Mouse (Mus musculus) spleen, adult 2 months (tissue): ENCODE results near the gene Gngt2. TPM values are rescaled to one million over a fixed set of nuclear protein-coding genes. Genes with fewer than 3 reads are reported as not detected.

Experiments
- DNase-seq, 2 experiments: peaks; one replicate each; pipeline versions ENCODE4 v3.0.0 to v3.0.0-alpha.2; 2012 to 2021; ENCODE audit warnings: low spot score in 2 of 2, low read depth in 1 of 2
- H3K27ac ChIP-seq: fragments of 200-500 bp; 2 replicates; pipeline ENCODE4 v1.5.1; 2012; ENCODE audit warnings: low read length, inconsistent platforms; ENCODE audit not compliant: insufficient read depth
- H3K27me3 ChIP-seq: fragments of 200-500 bp; 2 replicates; pipeline ENCODE4 v1.6.1; 2012; ENCODE audit warnings: mild to moderate bottlenecking, moderate library complexity, low read length, inconsistent platforms; ENCODE audit not compliant: control insufficient read depth, insufficient read depth
- H3K36me3 ChIP-seq: fragments of 200-500 bp; 2 replicates; pipeline ENCODE4 v1.6.1; 2012; ENCODE audit warnings: mild to moderate bottlenecking, low read length, inconsistent platforms; ENCODE audit not compliant: control insufficient read depth, insufficient read depth
- H3K4me1 ChIP-seq: fragments of 200-500 bp; 2 replicates; pipeline ENCODE4 v1.6.1; 2011; ENCODE audit warnings: inconsistent platforms; ENCODE audit not compliant: control insufficient read depth, insufficient read depth, insufficient read length
- H3K4me3 ChIP-seq: fragments of 200-500 bp; 2 replicates; pipeline ENCODE4 v1.5.1; 2011; ENCODE audit warnings: mild to moderate bottlenecking, inconsistent platforms; ENCODE audit not compliant: insufficient read depth, insufficient read length; ENCODE audit errors: extremely low read depth
- CTCF ChIP-seq: fragments of 200-500 bp; IDR thresholded peaks from 2 replicates; pipeline ENCODE4 v1.5.1; 2011; ENCODE audit warnings: mild to moderate bottlenecking, inconsistent platforms; ENCODE audit not compliant: insufficient read depth, insufficient read length, insufficient replicate concordance; ENCODE audit errors: extremely low read depth
- POLR2A ChIP-seq: fragments of 200-500 bp; IDR thresholded peaks from 2 replicates; pipeline ENCODE4 v1.6.1; 2011; ENCODE audit warnings: low read depth, low read length, inconsistent platforms
- WGBS: fragments of 180-500 bp; shearing (Covaris S2); methylation state at CpG from one replicate; pipeline ENCODE4 v1.1.7; 2018; 5-methylcytosine and 5-hydroxymethylcytosine counted together
- polyA plus RNA-seq: library from polyadenylated mRNA; depleted of rRNA; stranded (reverse); fragments of >200 nt; gene quantifications from 2 replicates; pipeline ENCODE4 v1.2.3, GENCODE M21; 2012

The Gngt2 gene
- polyA plus RNA-seq, 1 experiment = 30.4 TPM

DNA sequence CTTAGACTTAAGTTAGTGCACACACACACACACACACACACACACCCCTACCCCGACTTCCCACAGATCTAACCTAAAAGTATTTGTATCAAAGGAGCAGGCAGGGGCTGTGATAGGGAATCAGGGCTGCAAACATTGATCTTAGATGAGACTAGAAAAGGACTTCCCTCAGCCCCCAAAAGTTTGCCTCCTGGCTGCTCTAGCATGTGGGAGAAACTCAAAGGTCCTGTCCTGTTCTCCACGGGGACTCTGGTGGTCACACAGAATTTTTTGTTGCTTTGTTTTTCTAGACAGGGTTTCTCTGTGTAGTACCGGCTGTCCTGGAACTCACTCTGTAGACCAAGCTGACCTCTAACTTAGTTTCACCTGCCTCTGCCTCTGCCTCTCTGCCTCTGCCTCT, 11.4 kb upstream of the Gngt2 start:
- no peak overlapping the region for H3K27ac ChIP-seq
- H3K4me1 ChIP-seq = peaks cover 20% of the 10 kb centered on the region
- no peaks in the 10 kb centered on the region for H3K36me3 ChIP-seq
- peaks cover 14% of the 10 kb centered on the region for H3K27me3 ChIP-seq
- 56% methylated on average over 3 of the region's 3 CpGs for WGBS
- DNase-seq = no peak
- no peak overlapping the region for H3K4me3 ChIP-seq
- TF ChIP-seq CTCF (no peak), POLR2A (no peak)

DNA sequence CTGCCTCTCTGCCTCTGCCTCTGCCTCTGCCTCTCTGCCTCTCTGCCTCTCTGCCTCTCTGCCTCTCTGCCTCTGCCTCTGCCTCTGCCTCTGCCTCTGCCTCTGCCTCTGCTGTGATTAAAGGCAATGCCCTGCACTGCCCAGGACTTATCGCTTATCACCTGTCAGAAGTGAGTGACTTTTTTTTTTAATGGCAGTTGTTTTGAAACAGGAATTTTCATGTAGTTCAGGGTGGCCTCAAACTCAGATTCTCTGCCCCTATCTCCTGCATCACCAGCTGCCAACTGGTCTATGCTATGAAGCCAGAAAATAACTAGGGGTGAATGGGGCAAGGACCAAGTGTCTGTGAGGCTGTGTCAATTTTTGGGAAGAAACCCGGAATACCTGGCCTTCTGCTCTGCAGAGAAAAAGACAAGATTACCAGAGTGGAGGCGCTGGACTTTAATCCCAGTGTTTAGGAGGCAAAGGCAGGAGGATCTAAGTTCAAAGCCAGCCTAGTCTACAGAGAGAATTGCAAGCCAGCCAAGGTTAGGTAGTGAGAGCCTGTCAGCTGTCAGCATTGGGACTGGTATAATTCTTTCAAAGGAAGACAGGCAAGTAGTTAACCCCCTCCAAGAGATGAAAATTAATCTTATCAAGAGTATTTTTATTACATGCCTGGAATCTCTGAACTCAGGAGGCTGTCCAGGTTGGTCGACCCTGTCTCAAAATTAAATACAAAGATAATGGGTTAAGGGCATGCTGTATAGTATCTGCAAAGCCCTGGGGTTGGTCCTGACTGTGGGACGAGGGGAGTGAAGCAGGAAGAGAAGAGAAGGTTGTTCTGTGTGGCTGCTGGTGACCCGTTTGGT, 10.5 kb upstream of the Gngt2 start:
- DNase-seq = no peak
- Histone ChIP-seq H3K36me3 (no peaks in the 10 kb centered on the region), H3K4me3 (no peak overlapping the region), H3K27ac (no peak overlapping the region), H3K27me3 (peaks cover 14% of the 10 kb centered on the region), H3K4me1 (peaks cover 28% of the 10 kb centered on the region)
- no peak for TF ChIP-seq CTCF
- no peak for TF ChIP-seq POLR2A
- 45% methylated on average over 6 of the region's 6 CpGs for WGBS

GRCm38 (mm10) chr11:95827168-95827447, 9.9 kb upstream of the Gngt2 start:
- no peak overlapping the region for H3K4me3 ChIP-seq
- no peak overlapping the region for H3K27ac ChIP-seq
- peaks cover under 1% of the 10 kb centered on the region for H3K36me3 ChIP-seq
- peaks cover 14% of the 10 kb centered on the region for H3K27me3 ChIP-seq
- peaks cover 29% of the 10 kb centered on the region for H3K4me1 ChIP-seq
- no peak for DNase-seq
- 13% methylated on average over 3 of the region's 3 CpGs for WGBS
- TF ChIP-seq POLR2A (no peak), CTCF (no peak)

GRCm38 (mm10) chr11:95827464-95828085, 9.4 kb upstream of the Gngt2 start:
- H3K4me3 ChIP-seq = no peak overlapping the region
- WGBS = 12% methylated on average over 3 of the region's 3 CpGs
- DNase-seq = peak; percentile 43 to 46
- peaks cover 14% of the 10 kb centered on the region for H3K27me3 ChIP-seq
- peaks cover 6% of the 10 kb centered on the region for H3K36me3 ChIP-seq
- peaks cover 34% of the 10 kb centered on the region for H3K4me1 ChIP-seq
- no peak overlapping the region for H3K27ac ChIP-seq
- TF ChIP-seq CTCF (peak; percentile 43; the same call in 1 of the 2 replicates), POLR2A (no peak)

DNA sequence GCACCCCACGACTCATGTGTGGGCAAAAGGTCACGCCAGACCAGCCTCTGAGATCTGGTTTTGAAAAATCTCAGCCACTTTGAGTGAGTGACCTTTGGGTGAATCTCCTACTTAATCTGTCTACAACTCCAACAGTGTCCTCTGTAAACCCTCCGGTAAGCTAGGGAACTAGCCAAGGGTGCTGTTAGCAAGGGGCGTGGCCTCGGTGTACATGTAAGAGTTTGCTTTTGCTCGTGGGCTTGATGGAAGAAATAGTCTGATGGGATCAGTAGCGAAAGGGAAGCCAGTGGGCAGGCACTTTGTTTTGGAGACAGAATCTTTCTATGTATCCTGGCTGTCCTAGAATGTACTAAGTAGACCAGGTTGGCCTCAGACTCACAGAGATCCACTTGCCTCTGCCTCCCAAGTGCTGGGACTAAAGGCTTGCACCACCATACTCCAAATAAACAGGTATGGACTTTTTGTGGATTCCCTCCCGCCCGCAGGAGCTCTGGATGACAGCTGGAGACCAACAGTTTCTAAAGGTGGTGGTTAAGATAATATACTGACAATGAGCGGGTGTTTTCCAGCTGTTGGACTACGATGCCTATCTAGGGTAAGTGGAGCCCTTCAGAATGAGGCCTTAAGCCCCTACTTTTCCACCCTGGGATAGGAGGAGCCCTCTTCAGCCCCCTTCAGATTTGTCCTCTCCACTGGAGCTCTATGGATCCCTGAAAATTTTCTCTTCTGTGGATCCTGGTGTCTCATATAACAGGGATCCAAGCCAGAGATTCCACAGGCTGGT, 8.6 kb upstream of the Gngt2 start:
- peaks cover 11% of the 10 kb centered on the region for H3K36me3 ChIP-seq
- H3K27ac ChIP-seq = no peak overlapping the region
- peaks cover 14% of the 10 kb centered on the region for H3K27me3 ChIP-seq
- peaks cover 42% of the 10 kb centered on the region for H3K4me1 ChIP-seq
- no peak overlapping the region for H3K4me3 ChIP-seq
- TF ChIP-seq CTCF = no peak
- TF ChIP-seq POLR2A = no peak
- no peak for DNase-seq
- WGBS = 57% methylated on average over 11 of the region's 11 CpGs

GRCm38 (mm10) chr11:95829526-95830050, 7.4 kb upstream of the Gngt2 start:
- H3K27ac ChIP-seq = no peak overlapping the region
- DNase-seq = no peak
- peaks cover 44% of the 10 kb centered on the region for H3K4me1 ChIP-seq
- H3K4me3 ChIP-seq = no peak overlapping the region
- TF ChIP-seq POLR2A (no peak), CTCF (no peak)
- 69% methylated on average over 4 of the region's 4 CpGs for WGBS
- peaks cover 13% of the 10 kb centered on the region for H3K36me3 ChIP-seq
- peaks cover 7% of the 10 kb centered on the region for H3K27me3 ChIP-seq
